Mouse (Mus musculus) ES-E14 (cell line): ENCODE results near the gene Samd14. TPM values are rescaled to one million over a fixed set of nuclear protein-coding genes. Genes with fewer than 3 reads are reported as not detected.
"Not testable (repeated sequence)": the region's sequence is repeated elsewhere in the genome, so short reads cannot be mapped to it uniquely, and the experiment has no call there.

Experiments
- DNase-seq: peaks from one replicate; pipeline ENCODE4 v3.0.0-alpha.2; 2013; ENCODE audit warnings: low read depth, low spot score
- H3K27ac ChIP-seq: 2 replicates; pipeline ENCODE4 v1.5.1; 2012; ENCODE audit warnings: low read depth, mild to moderate bottlenecking, low read length, moderate library complexity, mixed read lengths; ENCODE audit not compliant: poor library complexity, insufficient read depth, severe bottlenecking
- H3K36me3 ChIP-seq: 2 replicates; pipeline ENCODE4 v1.6.1; 2012; ENCODE audit warnings: mild to moderate bottlenecking, low read length, moderate library complexity, mixed read lengths; ENCODE audit not compliant: control insufficient read depth, poor library complexity, insufficient read depth, severe bottlenecking
- H3K4me1 ChIP-seq, 2 experiments: fragments of 150-350 bp in 1 of 2; sonication (generic) in 1 of 2; 2 replicates each; pipeline ENCODE4 v1.6.1; 2012; ENCODE audit warnings: low read length in 2 of 2, mild to moderate bottlenecking in 1 of 2, mixed read lengths in 1 of 2; ENCODE audit not compliant: control insufficient read depth in 2 of 2, insufficient read depth in 2 of 2, poor library complexity in 1 of 2
- H3K4me3 ChIP-seq, 2 experiments: fragments of 150-350 bp in 1 of 2; sonication (generic) in 1 of 2; 2 replicates each; pipeline ENCODE4 v1.5.1; 2012; ENCODE audit warnings: low read length in 2 of 2, low read depth in 1 of 2, mild to moderate bottlenecking in 1 of 2, mixed read lengths in 1 of 2; ENCODE audit not compliant: insufficient read depth in 1 of 2, poor library complexity in 1 of 2, severe bottlenecking in 1 of 2
- H3K9ac ChIP-seq: 2 replicates; pipeline ENCODE4 v1.6.1; 2012; ENCODE audit warnings: low read depth, mild to moderate bottlenecking, low read length, mixed read lengths; ENCODE audit not compliant: poor library complexity, insufficient read depth, severe bottlenecking
- H3K9me3 ChIP-seq: fragments of 150-350 bp; sonication (generic); 2 replicates; pipeline ENCODE4 v1.6.1; 2012; ENCODE audit warnings: low read depth, mild to moderate bottlenecking, low read length; ENCODE audit not compliant: control insufficient read depth, insufficient read depth
- CHD2 ChIP-seq: IDR thresholded peaks from 2 replicates; pipeline ENCODE4 v1.6.1; 2014; ENCODE audit warnings: mild to moderate bottlenecking, low read depth, low read length, inconsistent platforms
- HCFC1 ChIP-seq: IDR thresholded peaks from 2 replicates; pipeline ENCODE4 v1.6.1; 2012; ENCODE audit warnings: low read length, inconsistent platforms, borderline replicate concordance; ENCODE audit not compliant: insufficient read depth
- MAFK ChIP-seq: IDR thresholded peaks from 2 replicates; pipeline ENCODE4 v1.6.1; 2014; ENCODE audit warnings: mild to moderate bottlenecking, low read depth, low read length, inconsistent platforms; ENCODE audit not compliant: insufficient read depth
- ZC3H11A ChIP-seq: IDR thresholded peaks from 2 replicates; pipeline ENCODE4 v1.6.1; 2012; ENCODE audit warnings: low read depth, mild to moderate bottlenecking, inconsistent platforms, low read length, borderline replicate concordance
- ZNF384 ChIP-seq: IDR thresholded peaks from 2 replicates; pipeline ENCODE4 v1.6.1; 2012; ENCODE audit warnings: low read depth, low read length, inconsistent platforms
- in situ Hi-C, 2 experiments: fragments of 600-800 bp; cut with MboI; formaldehyde crosslinking; loops; one replicate each; pipeline ENCODE4 v1.15.1; 2025; ENCODE audit warnings: low sequenced_read_pairs in 2 of 2, inconsistent platforms in 1 of 2; ENCODE audit not compliant: unreplicated experiment in 2 of 2
- total RNA-seq: library from RNA; depleted of rRNA; stranded (reverse); fragments of 300-350 nt; gene quantifications from 2 replicates; pipeline ENCODE4 v1.2.3, GENCODE M21; 2012; rRNA removed

The Samd14 gene
- total RNA-seq = 0.53 and 0.89 TPM in 2 replicates

GRCm38 (mm10) chr11:95009629-95010014 lies at the start of gene Samd14:
Gene Samd14, plus strand, starts transcription at chr11:95009879.
- no peak for TF ChIP-seq MAFK
- no peak for TF ChIP-seq HCFC1
- no peak for TF ChIP-seq ZNF384
- Histone ChIP-seq H3K4me3 (peak within 1 kb of the TSS; percentile 61 to 64), H3K36me3 (peaks cover 6% of the 10 kb centered on the region; the same call in 1 of the 2 replicates), H3K4me1 (peaks cover 2 to 10% of the 10 kb centered on the region in 2 experiments; a peak in 2 of 4 replicates), H3K27ac (no peak within 1 kb of the TSS), H3K9ac (peak within 1 kb of the TSS; percentile 47), H3K9me3 (no peaks in the 10 kb centered on the region)
- no peak for DNase-seq
- in situ Hi-C loops = no loop called here

GRCm38 (mm10) chr11:94962534-94963101 lies 47.1 kb upstream of the Samd14 start:
- in situ Hi-C loops = no loop called here
- H3K27ac ChIP-seq = no peak overlapping the region
- peaks cover 9 to 18% of the 10 kb centered on the region in 2 experiments; a peak in 3 of 4 replicates for H3K4me1 ChIP-seq
- no peak for DNase-seq
- no peaks in the 10 kb centered on the region for H3K36me3 ChIP-seq
- no peak overlapping the region for H3K4me3 ChIP-seq
- H3K9ac ChIP-seq = no peak overlapping the region
- TF ChIP-seq CHD2 = no peak
- TF ChIP-seq ZNF384 = no peak
- TF ChIP-seq MAFK = no peak
- TF ChIP-seq HCFC1 = no peak
- TF ChIP-seq ZC3H11A = no peak
- no peaks in the 10 kb centered on the region for H3K9me3 ChIP-seq

- no peak within 1 kb of the TSS for H3K9ac ChIP-seq
- in situ Hi-C loops = no loop called here
- H3K4me1 ChIP-seq = peaks cover 3 to 9% of the 10 kb centered on the region in 2 experiments; a peak in 2 of 4 replicates
- H3K36me3 ChIP-seq = no peaks in the 10 kb centered on the region
- no peaks in the 10 kb centered on the region for H3K9me3 ChIP-seq
- no peak for TF ChIP-seq MAFK
- TF ChIP-seq ZC3H11A = no peak
- no peak for TF ChIP-seq ZNF384
- TF ChIP-seq HCFC1 = no peak
- no peak for TF ChIP-seq CHD2
- DNase-seq = no peak
- H3K27ac ChIP-seq = no peak within 1 kb of the TSS
- H3K4me3 ChIP-seq = no peak within 1 kb of the TSS
These were observed 42.3 kb upstream of the Samd14 start, which contains the start of gene Hils1 for GRCm38 (mm10) chr11:94967419-94967818. Gene Hils1, plus strand, starts transcription at chr11:94967593.

DNA sequence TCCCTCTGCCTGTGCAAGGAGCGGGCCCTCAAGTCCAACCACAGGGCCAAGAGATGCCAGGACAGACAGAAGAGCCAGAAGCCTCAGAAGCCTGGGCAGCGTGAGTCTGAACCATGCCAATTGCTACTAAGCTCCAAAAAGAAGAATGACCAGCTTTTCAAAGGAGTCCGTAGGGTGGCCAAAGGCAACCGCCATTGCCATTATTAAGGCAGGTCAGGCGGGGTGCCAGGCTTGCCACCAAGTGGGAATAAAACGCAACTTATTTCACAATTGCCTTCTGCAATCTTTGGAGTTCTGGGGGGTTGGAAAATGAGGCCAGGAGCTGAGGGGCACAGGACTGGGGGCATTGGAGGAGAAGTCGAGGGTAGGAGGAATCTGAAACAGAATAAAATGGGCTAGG lies 41.5 kb upstream of the Samd14 start:
- no peak for DNase-seq
- in situ Hi-C loops = no loop called here

GRCm38 (mm10) chr11:94969709-94970108 lies 40.0 kb upstream of the Samd14 start:
- DNase-seq, H3K4me1 ChIP-seq, in situ Hi-C loops, H3K27ac ChIP-seq, H3K9me3 ChIP-seq, H3K4me3 ChIP-seq, H3K9ac ChIP-seq, H3K36me3 ChIP-seq: not testable (repeated sequence)

More for the DNA sequence above, 41.5 kb upstream of the Samd14 start:
- Histone ChIP-seq H3K4me1 (peaks cover 3 to 5% of the 10 kb centered on the region in 2 experiments; a peak in 2 of 4 replicates), H3K9ac (no peak overlapping the region), H3K9me3 (no peaks in the 10 kb centered on the region), H3K27ac (no peak overlapping the region), H3K4me3 (no peak overlapping the region), H3K36me3 (no peaks in the 10 kb centered on the region)
- no peak for TF ChIP-seq HCFC1
